Mouse (Mus musculus): ENCODE data around the gene Toe1.

DNA sequence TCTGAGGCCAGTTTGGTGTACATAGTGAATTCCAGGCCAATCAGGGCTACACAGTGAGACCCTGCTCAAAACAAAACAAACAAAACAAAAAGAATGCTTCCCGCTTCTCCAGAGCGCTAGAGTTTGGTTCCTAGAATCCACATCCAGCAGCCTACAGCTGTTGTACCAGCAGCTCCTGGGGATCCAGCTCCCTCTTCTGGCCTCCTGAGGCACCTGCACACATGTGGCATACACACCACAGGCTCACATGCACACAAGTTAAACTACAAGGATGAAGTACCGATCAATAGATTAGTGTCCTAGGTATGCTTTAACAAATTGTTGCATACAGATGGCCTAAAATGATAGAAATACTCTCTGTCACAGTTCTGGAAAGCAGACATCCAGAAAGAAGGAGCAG lies 36.9 kb upstream of the Toe1 start:
- TF ChIP-seq UBTF (IDR thresholded peaks at IDR 0.05; ENCODE audit: low read depth, low read length): no peak
- no peak for TF ChIP-seq MEF2A (IDR thresholded peaks at IDR 0.05; ENCODE audit: borderline replicate concordance, low read depth, low read length)
- no peak for TF ChIP-seq CTCF (conservative IDR thresholded peaks at IDR 0.05 in 1 of 2, IDR thresholded peaks at IDR 0.05 in 1 of 2; ENCODE audit: low read depth in 2 of 2, low read length in 2 of 2)
- no peak for TF ChIP-seq ZNF384 (IDR thresholded peaks at IDR 0.05; ENCODE audit: low read depth, low read length)
- TF ChIP-seq USF1 (IDR thresholded peaks at IDR 0.05; ENCODE audit: low read depth, low read length): no peak
- no peak for TF ChIP-seq CHD2 (IDR thresholded peaks at IDR 0.05; ENCODE audit: low read length)
- TF ChIP-seq SIN3A (IDR thresholded peaks at IDR 0.05; ENCODE audit: low read length): no peak
- TF ChIP-seq POLR2A (IDR thresholded peaks at IDR 0.05; ENCODE audit: low read depth, low read length): no peak
- no peak for TF ChIP-seq MAX (IDR thresholded peaks at IDR 0.05; ENCODE audit: low read length)
